Mouse (Mus musculus): ENCODE measurements around the gene Cep78.
A peak's percentile ranks its signal among the peaks of the same experiment; 100 is the strongest.

Gene Cep78

DNA sequence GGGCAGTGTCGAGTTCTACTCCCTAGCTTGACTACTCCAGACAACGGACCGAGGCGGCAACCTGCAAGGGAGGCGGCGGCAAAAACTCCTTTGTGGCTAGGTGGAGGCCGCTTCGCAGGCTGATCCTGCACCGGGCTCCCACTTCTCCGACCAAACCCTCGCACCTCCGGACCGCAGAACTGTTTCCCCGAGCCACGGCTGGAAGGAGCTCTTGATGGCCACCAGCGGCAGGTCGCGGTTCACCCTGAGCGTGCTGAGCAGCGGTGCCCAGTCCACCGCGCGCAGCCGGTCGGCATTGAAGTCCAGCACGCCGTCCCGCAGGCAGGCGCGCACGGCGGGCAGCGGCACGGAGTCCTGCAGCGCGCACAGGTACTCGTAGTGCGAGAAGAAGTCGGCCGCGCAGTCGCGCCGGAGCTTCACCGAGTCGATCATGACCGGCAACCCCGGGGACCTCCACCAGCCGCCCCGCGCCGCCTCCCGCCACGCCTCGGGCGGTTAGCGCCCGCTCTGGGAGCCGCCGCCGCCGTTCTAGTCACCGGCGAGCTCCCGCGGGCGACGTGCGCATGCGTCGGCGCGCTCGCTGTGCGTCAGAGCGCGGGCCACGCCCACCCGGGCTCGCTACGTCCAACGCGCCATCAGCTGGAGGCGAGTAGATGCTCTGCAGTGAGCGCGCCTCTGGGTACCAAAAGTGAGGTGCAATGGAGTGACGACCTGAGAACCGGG lies at the start of gene Cep78:
Gene Cep78 (minus strand): TSS at position 541 of the 723 bp plus-strand sequence.
- DNase-seq: peak; percentile 86 to 90

DNA sequence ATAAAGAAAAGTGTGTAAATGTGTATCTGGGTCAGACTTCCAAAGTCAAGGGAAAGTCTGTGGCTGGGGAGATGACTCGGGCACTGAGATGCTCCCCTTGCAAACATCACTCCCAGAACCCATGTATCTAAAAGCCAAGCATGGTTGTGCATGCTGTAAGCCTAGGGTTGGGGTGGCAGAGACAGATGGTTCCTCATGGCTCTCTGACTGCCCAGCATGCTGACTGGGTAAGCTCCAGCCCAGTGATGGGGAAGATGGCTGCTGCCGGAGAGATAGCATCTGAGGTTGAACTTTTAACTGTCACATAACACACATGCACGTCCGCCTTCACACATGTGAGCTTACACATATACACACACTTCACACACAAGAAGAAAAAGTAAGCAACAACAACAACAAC lies 46.5 kb upstream of the Cep78 start:
- no peak for DNase-seq

DNA sequence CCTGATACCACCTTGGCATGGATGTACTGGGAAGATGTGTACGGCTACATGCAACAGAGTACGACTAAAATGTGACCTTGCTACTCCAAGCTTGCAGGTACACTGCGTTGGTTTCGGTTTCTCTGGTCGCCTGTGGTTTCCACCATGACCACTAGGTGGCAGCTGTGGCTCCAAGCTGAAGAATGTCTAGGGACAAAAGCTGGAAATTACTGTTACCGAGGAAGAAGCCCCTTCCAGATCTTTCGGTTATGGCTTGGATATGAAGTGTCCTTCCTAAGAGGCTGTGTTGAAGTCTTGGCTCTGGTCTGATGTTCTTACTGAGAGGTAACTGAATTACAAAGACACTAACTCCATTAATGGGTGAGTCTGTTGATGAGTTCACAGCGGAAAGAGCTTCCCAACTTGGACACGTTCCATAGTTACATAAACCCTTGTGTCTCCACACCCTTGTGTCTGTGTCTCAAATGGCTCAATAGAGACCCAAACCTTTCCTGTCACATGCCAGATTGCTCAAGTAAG lies 44.5 kb upstream of the Cep78 start:
- DNase-seq: peak; percentile 54 to 70

DNA sequence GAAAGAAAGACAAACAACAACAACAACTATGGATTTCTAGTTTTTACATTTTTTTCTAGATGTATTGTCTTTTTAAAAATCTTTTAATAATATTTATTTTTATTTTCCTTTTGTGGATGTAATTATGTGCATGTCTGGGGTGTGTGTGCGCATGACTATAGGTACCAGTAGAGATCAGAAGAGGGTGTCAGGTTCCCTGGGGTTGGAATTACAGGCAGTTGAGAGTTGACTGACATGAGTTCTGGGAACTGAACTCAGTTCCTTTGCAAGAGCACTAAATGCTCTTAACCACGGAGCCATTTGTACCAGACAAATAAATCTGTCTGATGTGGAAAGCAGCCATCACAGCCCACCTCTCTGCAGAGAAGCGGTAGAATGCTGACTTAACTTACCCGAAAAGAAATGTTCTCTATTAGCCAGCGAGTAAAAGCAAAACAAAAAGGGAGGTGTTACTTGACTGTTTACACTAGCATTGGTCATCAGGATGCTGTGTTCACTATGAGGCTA lies 44.0 kb upstream of the Cep78 start:
- DNase-seq: no peak

DNA sequence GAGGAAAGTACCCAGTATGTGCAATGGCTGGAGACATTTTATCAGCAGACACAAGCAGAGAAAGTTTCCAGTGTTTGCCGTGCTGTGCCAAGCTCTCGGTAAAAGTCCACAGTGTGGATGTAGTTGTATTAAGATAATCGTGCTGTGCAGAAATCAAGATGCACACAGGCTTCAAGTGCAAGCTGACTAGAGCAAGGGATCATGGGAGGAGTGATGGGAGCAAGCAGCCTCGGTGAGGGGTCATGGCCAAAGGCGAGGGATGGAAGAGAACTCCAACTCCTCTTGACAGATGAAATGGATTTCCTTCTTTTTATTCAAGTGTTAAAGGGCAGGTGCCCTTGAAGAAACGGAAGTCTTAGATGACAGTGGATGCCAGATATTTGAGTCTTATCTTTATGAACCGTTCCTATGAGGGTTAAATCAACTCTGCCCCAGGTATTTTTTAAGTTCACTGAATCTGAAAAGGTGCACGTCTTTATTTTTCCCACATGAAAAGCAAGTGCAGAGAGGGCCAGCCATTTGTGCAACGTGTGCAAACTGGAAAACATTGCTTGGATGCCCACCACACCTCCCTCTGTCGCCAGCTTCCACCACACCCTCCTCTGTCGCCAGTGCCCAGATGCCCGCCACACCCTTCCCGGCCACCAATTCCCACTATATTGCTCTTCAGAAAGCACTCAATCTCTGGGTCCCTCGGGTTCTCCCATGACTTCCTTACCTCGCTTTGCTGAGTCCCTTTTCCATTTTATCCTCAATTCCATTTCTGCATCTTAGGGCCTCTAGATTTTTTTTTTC lies 43.3 kb upstream of the Cep78 start:
- DNase-seq: no peak

DNA sequence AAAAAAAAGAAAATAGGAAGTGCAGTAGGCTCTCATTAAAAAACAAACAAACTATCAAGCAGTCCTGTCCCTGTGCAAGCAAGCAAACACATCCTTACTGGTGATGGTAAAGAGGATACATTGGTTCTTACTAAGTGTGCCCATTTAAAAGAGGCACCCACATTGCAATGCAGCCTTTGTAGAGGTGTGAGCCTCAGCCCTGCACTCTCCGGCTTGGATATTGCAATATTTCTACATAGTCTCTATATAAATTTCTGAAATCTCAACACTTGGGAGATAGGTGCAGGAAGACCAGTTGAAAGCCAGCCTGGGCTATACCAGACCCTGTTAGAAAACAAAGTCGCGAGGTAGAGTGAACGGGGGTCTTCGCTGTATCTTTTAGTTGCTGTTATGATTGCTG lies 41.5 kb upstream of the Cep78 start:
- DNase-seq: no peak

DNA sequence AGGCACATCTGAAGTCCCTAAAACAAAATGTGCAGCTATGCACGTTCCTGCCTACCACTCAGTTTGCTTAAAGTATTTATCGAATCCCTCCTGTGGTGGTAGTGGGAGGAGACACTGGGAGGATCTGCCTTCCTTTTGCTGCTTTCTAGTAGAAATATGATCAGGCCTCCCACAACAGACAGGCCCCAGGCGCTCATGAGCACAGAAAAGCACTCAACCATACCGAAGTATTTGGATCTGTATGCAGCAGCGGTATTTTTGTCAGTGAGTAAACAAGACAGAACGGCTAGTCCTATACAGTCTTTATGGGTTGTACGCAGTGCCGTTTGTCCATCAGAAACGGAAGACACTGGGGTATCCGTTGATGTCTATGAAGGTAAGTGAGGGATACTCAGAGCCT lies 37.4 kb upstream of the Cep78 start:
- DNase-seq: no peak

DNA sequence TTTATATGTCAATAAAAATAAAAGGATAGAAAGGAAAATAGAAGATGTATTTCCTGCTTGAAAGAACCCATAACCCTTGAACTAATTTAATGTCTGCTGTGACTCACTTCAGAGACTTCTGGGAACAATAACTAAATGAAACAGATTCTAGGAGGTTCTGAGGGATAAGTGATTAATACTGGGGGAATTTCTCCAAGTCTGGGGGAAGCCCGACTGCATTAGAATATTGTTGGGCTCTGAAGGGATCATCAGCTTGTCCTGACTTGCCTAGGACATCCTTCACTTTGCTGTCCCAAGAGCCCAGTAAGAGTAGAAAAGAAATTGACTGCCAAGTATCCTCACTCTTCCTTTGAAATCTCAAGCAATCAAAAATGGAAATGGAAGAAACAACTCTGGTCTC lies 31.4 kb upstream of the Cep78 start:
- no peak for DNase-seq

DNA sequence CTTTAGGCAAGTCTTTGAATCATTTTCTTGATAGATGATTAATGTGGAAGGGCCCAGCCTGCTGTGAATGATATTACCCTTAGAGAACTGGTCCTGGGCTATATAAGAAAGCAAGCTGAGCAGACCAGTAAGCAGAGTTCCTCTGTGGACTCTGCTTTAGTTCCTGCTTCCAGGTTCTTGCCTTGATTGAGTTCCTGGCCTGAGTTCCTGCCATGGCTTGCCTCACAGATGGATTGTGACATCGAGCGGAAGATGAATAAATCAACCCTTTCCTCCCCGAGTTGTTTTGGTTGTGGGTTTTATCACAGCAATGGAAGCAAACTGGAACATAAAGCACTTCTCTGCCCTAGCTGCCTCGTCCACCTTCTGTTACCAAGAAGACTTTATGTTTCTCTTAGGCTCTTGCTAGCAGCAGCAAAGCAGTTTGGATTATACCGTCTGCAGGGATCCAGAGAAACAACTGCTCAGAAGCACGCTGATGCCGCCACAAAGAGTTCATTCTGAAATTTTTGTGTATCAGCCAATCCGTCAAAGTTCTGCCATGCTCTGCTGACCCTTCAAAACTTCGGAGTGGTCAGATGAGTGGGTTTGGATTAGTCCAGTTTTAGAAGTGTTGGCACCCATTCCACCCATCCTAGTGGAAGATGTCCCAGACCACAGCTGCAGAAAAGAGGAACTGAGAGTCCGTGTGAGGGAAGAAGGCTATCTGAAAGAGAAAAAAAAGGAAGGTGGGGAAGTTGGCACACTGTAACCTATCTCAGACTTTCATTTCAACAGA lies 30.6 kb upstream of the Cep78 start:
- no peak for DNase-seq

DNA sequence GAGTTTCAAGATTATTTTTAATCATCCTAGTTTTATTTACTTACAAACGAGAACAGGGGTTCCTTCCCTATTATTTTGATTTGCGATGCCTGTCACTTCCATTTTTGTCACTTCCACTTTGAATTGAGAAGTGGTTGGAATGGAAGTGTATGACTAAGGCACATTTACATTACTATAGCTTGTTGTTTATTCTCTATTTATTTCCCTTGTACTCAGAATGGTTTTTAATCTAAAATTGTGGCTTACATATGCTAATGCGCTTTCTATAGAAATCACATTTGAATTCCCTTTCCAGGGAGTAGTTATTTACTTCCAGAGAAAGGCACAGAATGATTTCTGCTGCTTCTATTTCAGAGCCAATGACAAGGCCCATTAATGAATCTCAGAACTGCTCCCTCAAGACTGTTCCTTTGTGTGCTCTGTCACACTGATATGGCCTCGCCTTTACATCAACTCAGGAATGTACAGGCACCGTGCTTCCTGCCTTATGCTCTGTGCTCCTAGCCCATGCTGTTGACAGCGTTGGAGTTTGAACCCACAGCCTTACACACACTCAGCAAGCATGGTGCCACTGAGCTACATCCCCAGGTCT lies 25.1 kb upstream of the Cep78 start:
- DNase-seq: no peak

DNA sequence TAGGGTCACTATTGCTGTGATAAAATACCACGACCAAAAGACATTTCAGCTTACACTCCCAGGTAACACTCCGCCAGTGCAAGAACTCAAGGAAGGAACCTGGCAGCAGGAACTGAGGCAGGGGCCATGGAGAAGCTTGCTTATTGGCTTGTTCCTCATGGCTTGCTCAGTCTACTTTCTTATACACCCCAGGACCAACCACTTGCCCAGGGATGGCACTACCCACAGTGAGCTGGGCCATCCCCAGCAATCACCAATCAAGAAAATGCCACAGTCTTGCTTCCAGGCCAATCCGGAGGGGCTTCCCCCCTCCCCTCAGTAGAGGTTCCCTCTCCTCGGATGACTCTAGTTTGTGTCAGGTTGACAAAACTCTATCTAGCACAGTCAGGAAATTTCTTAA lies 24.3 kb upstream of the Cep78 start:
- DNase-seq: no peak

DNA sequence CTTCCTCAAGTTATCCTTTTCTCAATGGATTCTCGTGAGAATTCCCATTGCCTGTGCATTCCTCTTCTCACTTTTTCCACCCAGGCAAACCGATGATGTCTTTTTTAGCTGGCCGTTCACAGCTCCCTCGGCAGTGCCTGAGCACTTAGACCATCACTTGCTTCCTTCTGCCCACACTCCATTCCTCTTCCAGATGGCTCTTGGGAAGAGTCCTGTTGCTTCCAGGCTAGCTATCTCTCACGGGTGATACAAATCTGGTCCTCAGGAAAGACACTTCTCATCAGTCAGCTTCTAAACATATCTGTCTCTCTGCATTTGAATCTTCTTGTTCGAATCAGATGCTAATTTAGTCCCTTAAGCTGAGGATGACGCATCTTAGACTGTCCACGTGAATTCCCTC lies 22.3 kb upstream of the Cep78 start:
- DNase-seq: no peak

DNA sequence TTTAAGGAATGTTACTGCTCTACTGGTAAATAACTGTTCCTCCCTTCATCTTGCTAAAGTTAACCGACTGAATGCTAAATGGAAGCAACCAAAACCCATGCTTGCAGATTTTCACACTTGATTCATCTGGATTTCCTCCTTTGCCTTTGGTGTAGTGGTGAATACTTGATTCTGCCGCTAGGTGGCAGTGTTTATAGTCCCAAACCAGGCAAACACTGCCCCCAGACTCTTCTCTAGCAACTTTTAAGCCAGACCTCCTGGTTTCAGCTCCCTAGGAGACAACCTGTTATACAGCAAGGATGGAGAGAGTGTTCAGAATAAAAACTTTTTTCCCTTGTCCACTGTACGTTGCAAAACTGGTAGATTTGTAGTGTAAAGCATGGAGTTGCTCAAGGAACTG lies 13.4 kb upstream of the Cep78 start:
- DNase-seq: peak; percentile 22 to 53

DNA sequence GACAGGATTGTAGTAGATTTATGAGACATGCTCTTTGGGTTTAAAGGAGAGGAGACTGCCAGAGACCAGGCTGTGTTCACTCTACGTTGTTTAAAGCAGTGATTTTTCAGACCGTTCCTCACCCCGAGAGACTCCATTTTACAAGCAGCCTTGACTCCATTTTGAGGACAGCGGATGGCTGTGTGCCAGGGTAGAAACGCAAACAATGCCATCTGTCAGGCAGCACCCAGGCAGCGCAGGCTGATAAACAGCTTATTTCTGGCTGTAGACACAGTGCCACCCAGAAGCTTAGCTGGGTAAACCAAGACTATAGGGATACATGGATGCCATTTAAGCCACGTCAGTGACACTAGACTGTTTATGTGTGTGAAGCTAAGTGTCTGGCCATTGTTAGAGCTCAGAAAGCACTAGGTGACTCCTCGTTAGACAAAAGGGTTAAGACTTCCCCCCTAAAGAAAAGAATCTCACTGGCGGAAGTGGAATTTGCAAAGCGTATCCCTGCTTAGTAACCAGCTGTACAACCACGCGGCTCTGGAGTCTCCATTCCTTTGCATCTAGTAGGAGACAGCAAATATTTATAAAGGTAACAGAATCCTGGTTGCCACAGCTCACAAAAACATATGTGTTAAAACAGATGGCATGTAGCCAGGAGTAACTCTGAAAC lies 12.2 kb upstream of the Cep78 start:
- no peak for DNase-seq

DNA sequence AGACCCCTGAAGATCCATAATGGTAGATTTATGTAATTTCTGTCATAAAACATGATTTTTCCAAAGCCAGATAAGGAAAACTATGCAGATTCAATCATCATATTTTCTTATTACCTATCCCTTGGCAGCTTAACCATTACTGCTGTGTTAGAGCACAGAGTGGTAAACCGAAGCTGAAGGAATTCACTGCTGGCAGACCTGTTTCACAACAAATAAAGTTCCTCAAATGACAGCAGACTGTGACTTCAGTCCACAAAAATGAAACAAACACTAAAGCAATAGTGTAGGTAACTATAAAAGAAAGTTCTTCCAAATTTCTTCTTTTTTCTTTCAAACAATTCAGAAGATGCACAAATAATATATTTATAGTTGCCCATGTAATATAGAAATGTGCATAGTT lies 5.3 kb upstream of the Cep78 start:
- no peak for DNase-seq

DNA sequence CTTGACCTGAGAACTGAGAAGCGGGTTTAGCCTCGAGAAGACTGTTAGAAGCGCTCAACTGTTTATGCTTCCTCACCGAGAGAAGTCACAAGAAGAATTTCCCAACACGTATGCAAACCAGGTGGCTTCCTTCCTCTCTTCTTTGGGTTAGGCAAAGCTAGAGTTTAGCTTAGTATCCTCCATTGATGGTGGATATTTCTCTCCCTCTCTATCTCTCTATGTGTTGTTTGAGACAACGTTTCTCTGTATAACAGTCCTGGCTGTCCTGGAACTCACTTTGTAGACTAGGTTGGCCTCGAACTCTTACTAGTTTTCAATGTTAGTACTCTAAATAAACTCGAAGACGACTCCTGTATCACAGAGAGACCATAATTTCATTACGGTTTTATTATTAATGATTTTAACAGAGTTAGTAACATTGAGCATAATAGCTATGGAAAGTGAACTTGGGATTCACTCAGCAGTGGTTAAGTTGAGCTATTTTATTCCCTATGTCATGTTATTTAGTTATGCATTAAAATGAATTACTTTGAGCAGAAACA lies 454 bp upstream of the Cep78 start:
- DNase-seq: no peak

DNA sequence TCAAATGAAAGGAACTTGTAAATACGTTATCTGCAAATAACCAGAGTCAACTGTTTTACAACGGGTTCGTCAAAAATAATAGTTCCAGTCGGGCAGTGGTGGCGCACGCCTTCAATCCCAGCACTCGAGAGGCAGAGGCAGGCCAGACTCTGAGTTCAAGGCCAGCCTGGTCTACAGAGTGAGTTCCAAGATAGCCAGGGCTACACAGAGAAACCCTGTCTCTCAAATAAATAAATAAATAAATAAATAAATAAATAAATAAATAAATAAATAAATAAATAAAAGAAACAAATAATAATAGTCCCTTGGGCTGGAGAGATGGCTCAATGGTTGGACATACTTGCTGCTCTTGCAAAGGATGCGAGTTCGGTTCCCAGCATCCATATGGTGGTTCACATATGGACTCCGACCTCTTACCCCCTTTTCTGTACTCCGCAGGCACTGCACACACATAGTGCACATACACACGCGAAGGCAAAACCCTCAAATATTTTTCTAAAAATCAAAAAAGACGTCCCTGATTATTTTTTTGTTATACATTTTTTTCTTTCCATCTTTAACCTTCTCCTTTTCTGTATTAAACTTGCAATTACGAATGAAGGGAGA lies 947 bp downstream of the Cep78 start:
- no peak for DNase-seq

DNA sequence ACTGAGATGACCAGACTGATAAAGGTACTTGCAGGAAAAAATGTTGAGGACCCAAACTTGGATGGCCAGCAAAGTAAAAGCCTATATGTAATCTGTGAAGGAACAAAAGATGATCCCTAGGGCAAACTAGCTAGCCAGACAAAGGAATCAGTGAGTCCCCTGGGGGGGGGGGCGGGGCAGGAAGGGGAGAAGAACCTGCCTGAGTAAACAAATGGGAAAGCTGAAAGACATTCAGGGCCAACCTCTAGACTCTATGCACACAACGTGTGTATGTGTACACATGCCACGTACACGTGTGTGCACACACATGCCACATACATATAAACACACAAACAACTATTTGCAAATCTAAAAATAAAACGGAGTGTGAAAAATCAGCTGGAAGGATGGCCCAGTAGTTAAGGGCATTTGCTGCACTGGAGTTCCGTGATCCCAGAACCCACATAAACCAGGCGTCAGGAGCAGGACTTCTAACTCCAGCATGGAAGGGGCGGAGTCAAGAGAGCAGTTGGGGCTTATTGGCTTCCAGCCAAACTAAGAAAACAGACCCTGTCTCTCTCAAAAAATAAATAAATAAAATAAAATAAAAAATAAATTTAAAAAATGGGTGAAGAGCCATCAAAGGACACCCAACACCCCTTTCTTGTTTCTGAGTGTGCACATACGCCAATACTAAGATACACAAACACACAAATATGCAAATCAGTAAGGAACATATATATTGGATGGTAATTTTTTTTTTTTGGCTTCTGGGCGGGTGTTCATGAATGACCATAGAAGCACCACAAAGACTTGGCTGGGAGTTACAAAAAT lies 1.7 kb downstream of the Cep78 start:
- DNase-seq: no peak

DNA sequence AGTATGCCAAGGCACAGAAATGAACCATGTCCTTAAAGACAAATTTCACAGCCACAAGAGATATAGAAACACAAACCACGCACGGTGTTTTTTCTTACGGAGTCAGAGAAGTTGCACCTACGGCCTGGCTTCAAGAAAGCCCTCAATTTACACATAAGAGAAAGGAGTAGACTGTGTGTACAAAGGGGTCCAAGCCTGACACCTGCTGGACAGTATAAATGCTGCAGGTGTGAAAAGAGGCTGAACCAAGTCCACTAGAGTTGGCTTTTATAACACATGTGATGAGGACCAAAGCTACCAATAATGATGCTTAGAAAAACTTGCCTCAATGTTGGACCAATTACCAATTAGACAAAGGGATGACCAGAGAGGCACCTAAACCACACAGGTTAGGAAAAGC lies 2.9 kb downstream of the Cep78 start:
- peak; percentile 56 to 82 for DNase-seq

DNA sequence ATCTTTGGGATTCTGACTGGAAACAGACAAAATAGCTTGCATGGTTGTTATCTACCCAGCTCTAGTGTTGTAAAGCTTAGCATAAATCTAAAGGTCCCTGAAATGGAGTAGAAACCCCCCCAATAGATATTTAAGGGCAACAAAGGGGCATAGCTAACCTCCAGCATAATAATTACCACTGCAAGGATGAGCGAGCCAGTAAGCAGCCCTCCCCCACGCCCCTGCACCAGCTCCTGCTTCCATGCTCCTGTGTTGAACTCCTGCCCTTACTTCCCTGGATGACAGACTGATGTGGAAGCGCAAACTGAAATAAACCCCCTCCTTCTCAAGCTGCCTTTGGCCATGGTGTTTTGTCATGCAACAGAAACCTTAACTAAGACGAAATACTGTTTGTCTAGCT lies 11.4 kb downstream of the Cep78 start:
- DNase-seq: no peak

DNA sequence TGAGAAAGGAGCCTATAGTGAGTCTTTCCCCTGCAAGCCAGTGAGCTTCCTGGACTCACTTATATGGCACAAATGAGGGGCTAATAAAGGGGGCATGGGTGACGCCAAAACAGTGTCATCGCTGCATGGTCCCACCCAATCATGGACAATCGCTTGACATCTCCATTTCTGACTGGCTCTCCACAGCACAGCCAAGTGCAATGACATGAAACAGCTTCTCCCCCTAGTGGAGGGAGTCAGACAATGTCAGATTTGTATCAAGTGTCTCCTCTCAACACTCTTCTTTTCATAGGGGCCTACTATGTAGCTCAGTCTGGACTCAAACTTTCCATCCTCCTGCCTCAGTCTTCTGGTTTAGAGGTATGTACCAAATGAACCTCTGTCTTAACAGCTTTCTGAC lies 19.7 kb downstream of the Cep78 start:
- DNase-seq: peak; percentile 31 to 42

Measured in kidney, adult 8-10 months (tissue).